Mouse (Mus musculus) limb, embryonic 15.5 days (tissue): ENCODE measurements around the gene Egfr. TPM values are rescaled to one million over a fixed set of nuclear protein-coding genes. Genes with fewer than 3 reads are reported as not detected.

ENCODE experiments used
- ATAC-seq: fragments of 200-750 bp; cut with Nextera tagmentation; 2 replicates; pipeline ENCODE4 v1.8.0; 2017; ENCODE audit warnings: low read depth, moderate TSS enrichment; ENCODE audit not compliant: insufficient number of reproducible peaks, low FRiP score, low TSS enrichment
- H3K27ac ChIP-seq: fragments of 300-500 bp; sonication (generic); 2 replicates; pipeline ENCODE4 v1.5.1; 2015; ENCODE audit warnings: moderate library complexity, mild to moderate bottlenecking, inconsistent platforms
- H3K27me3 ChIP-seq: fragments of 300-500 bp; sonication (generic); 2 replicates; pipeline ENCODE4 v1.6.1; 2015; ENCODE audit warnings: inconsistent platforms
- H3K36me3 ChIP-seq: fragments of 300-500 bp; sonication (generic); 2 replicates; pipeline ENCODE4 v1.6.1; 2015; ENCODE audit warnings: inconsistent platforms
- H3K4me1 ChIP-seq: fragments of 300-500 bp; sonication (generic); 2 replicates; pipeline ENCODE4 v1.6.1; 2015; ENCODE audit warnings: inconsistent platforms
- H3K4me2 ChIP-seq: fragments of 300-500 bp; sonication (generic); 2 replicates; pipeline ENCODE4 v1.6.1; 2015; ENCODE audit warnings: mild to moderate bottlenecking, inconsistent platforms
- H3K4me3 ChIP-seq: fragments of 300-500 bp; sonication (generic); 2 replicates; pipeline ENCODE4 v1.5.1; 2015; ENCODE audit warnings: mild to moderate bottlenecking, inconsistent platforms
- H3K9ac ChIP-seq: fragments of 300-500 bp; sonication (generic); 2 replicates; pipeline ENCODE4 v1.6.1; 2015; ENCODE audit warnings: inconsistent platforms
- H3K9me3 ChIP-seq: fragments of 300-500 bp; sonication (generic); 2 replicates; pipeline ENCODE4 v1.6.1; 2016; ENCODE audit warnings: inconsistent platforms
- WGBS: fragments of 180-500 bp; shearing (Covaris S2); methylation state at CpG from one replicate; pipeline ENCODE4 v1.1.7; 2015; 5-methylcytosine and 5-hydroxymethylcytosine counted together
- polyA plus RNA-seq: library from polyadenylated mRNA; unstranded; fragments of >200 nt; fragmentation: Nextera tagmentation; extraction: Ambion mirVana; gene quantifications from 2 replicates; pipeline ENCODE4 v1.2.1, GENCODE M21; 2015

Gene Egfr
- polyA plus RNA-seq, 1 experiment from 2014 or later = 28.9 TPM

DNA sequence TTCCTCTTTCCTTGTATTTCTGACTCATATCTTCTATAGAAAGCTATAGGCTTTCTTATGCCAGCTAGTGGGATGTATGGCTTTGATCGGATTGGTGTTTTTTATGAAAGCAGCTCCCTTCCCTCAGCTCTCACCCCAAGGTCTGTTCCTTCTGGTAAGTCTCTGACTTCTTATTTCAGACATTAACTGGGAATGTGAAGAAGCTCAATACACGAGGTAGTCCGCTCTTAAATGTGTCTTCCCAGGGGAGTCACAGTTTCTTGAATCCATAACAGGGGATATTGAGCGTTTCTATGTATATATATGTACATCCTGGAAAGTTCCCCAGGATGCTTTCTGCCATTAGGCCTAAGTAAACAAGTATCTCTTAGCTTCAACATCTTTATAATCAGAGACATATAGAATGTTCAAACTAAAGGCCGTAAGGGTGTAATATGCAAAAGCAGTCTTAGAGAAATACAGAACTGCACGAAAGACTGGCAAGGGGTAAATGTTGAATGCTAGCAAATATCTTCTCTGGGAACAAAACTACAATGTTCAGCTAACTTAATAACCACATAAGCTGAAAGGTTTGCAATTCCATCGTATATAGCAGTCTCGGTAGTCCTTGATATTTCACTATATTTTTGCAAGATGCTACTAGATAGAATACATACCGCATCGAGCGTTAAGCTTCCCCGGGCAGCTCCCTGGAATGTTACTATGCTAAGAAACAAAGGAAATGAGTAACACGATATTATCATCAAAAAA, 198.4 kb downstream of the Egfr start:
- 32% methylated on average over 13 of the region's 13 CpGs for WGBS
- H3K9me3 ChIP-seq = no peaks in the 10 kb centered on the region
- no peak for ATAC-seq
- H3K36me3 ChIP-seq = no peaks in the 10 kb centered on the region
- peak overlapping the region; percentile 72 for H3K4me3 ChIP-seq
- peak overlapping the region; percentile 17; the same call in 1 of the 2 replicates for H3K27ac ChIP-seq
- H3K27me3 ChIP-seq = no peaks in the 10 kb centered on the region
- H3K9ac ChIP-seq = peak overlapping the region; percentile 33
- peak overlapping the region; percentile 50 for H3K4me2 ChIP-seq
- H3K4me1 ChIP-seq = peaks cover 8% of the 10 kb centered on the region

DNA sequence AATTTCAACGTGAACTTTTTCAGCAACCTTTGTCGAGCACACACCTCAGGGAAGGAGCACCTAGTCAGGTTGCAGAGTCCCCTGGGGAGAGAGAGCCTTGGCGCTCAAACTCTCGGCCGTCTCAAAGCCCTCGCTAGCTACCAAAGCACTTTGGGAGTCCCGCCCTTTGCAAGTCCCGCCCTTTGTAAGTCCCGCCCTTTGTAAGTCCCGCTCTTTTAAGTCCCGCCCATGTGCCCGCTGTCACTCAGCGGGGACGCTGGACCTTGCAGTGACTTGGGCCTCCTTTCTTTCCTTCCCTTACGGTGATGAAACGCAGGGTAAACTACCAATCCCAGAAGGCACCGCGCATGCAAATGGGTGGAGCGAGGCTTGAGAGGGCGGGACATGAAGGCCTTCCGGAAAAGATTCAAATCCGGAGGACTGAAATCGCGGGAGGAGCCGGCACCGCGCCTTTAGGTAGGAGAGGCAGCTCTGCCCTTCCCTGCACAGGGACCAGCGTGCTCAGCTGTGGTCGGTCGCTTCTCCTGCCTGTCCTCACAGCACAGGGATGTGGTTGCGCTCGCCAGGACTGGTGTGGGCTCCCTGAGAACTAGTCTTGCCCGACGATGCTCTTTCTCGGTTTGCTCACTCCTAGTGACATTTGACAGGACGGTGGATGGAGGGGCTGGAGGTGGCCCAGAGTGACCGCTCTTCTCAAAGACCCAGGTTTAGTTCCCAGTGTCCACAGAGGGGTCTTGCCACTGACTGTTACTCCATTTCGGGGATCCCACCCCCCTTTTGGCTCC, 199.2 kb downstream of the Egfr start, which contains the start of gene Fbxo48:
Gene Fbxo48, plus strand, starts transcription at position 400 of the 785 bp plus-strand sequence.
- Histone ChIP-seq H3K27ac (peak within 1 kb of the TSS; percentile 61), H3K9ac (peak within 1 kb of the TSS; percentile 61), H3K4me3 (peak within 1 kb of the TSS; percentile 72), H3K4me2 (peak within 1 kb of the TSS; percentile 87), H3K9me3 (no peaks in the 10 kb centered on the region), H3K4me1 (peaks cover 8% of the 10 kb centered on the region), H3K36me3 (no peaks in the 10 kb centered on the region), H3K27me3 (no peaks in the 10 kb centered on the region)
- peak; percentile 99 for ATAC-seq
- WGBS = under 1% methylated on average over 38 of the region's 38 CpGs

DNA sequence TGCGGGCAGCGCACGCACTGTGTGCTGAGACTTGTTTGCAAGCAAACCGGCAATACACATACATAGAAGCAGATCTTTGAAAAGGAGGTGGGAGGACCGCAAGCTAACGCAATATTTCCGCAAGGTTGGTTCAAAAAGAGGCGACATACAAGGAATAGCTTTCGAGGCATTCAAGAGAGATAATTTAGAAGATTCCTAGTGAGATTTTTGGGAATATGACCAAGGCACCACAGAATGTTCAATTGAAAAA, 199.7 kb downstream of the Egfr start:
- WGBS = 8% methylated on average over 9 of the region's 9 CpGs
- H3K9ac ChIP-seq = peak overlapping the region; percentile 61
- H3K9me3 ChIP-seq = no peaks in the 10 kb centered on the region
- peak overlapping the region; percentile 72 for H3K4me3 ChIP-seq
- no peaks in the 10 kb centered on the region for H3K27me3 ChIP-seq
- H3K36me3 ChIP-seq = no peaks in the 10 kb centered on the region
- no peak for ATAC-seq
- peak overlapping the region; percentile 61 for H3K27ac ChIP-seq
- peak overlapping the region; percentile 87 for H3K4me2 ChIP-seq
- peaks cover 8% of the 10 kb centered on the region for H3K4me1 ChIP-seq

DNA sequence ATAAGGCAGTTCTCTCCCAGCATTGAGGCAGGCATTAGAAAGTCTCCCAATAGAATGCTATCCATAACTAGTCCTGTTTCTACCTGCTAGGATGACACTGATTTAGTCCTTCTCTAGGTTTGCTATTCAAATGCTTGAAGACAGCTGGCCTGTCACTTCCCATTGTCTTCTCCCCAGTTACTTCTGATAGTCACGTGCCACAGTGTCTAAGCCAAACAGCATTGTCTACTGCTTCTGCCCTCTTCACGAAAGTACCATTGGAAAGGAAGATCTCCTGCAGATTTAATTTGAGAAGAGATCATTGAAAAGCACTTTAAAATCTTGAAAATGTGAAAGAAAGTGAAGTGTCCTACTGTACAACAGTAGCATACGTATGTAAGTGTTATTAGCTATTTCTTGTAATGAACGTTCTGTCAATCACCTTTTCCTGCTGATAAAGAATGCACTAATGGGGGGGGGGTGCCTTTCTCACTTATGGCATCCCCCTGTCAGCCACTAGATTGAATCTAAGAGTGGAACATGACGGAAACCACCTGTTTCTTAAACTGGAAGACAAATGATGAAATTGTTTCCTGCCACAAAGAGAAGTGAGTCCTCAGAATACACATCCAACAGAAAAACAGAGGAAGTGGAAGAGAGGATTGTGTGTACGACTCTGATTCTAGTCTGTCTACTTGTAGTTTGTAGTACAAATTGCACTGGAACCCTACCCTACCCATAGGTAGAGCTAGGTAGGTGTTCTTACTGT, 204.3 kb downstream of the Egfr start:
- H3K4me2 ChIP-seq = no peak overlapping the region
- no peak overlapping the region for H3K9ac ChIP-seq
- WGBS = 89% methylated on average over 6 of the region's 6 CpGs
- no peaks in the 10 kb centered on the region for H3K9me3 ChIP-seq
- H3K4me1 ChIP-seq = peaks cover 5% of the 10 kb centered on the region
- no peaks in the 10 kb centered on the region for H3K27me3 ChIP-seq
- H3K27ac ChIP-seq = no peak overlapping the region
- no peak for ATAC-seq
- no peaks in the 10 kb centered on the region for H3K36me3 ChIP-seq
- H3K4me3 ChIP-seq = no peak overlapping the region

DNA sequence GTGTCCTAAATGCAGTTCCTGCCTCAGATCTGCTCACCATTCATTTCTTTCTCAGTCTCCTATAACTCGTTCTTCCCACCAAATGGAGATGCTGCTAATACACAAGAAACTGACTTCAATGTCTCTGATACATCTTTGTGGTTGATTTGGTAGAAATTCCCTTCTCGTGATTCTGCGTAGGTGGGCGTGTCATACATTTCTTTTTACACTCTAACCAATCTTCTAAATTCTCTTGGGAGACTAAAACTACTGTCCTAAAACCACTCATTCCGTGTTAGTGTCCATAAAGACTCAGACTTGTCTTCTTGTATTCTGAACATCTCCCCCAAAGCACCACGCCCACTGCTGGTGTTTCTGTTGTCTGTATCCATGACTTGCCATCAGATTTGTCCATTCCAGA, 205.0 kb downstream of the Egfr start:
- Histone ChIP-seq H3K27ac (no peak overlapping the region), H3K9me3 (no peaks in the 10 kb centered on the region), H3K4me2 (no peak overlapping the region), H3K9ac (no peak overlapping the region), H3K36me3 (no peaks in the 10 kb centered on the region), H3K4me1 (no peaks in the 10 kb centered on the region), H3K27me3 (no peaks in the 10 kb centered on the region), H3K4me3 (no peak overlapping the region)
- 88% methylated on average over 6 of the region's 6 CpGs for WGBS
- ATAC-seq = no peak

DNA sequence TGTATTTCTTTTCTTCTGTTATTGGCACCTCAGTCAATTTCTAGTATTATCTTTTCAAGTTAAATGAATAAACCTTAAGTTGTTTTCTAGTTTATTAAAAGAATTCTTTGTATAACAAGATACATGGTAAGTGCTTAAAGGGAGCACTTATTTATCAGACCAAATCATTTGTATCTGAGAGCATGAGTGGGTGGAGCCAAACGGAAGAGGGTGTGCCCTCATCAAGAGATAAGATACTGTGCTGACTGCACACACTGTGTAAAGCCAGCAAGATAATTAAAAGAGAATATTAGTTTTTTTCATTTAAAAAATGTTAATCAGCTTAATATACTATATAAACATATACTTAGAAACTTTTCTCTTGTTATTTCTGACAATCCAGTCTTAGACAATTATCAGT, 206.5 kb downstream of the Egfr start:
- WGBS = 81% methylated on average over 1 of the region's 1 CpGs
- Histone ChIP-seq H3K36me3 (no peaks in the 10 kb centered on the region), H3K4me3 (no peak overlapping the region), H3K9ac (no peak overlapping the region), H3K27me3 (no peaks in the 10 kb centered on the region), H3K9me3 (no peaks in the 10 kb centered on the region), H3K27ac (no peak overlapping the region), H3K4me1 (no peaks in the 10 kb centered on the region), H3K4me2 (no peak overlapping the region)
- ATAC-seq = no peak

Other genes starting within 250 kb of the Egfr start
- gene Sec61g, start 243.7 kb upstream of the Egfr start, polyA plus RNA-seq = 35.6 and 40.3 TPM in 2 replicates
- 1.3 and 1.4 TPM in 2 replicates for gene Fbxo48, start 199.2 kb downstream of the Egfr start, polyA plus RNA-seq